Mouse (Mus musculus) gonadal fat pad, adult 2 months (tissue): ENCODE measurements around the gene Kdm2b. TPM values are rescaled to one million over a fixed set of nuclear protein-coding genes. Genes with fewer than 3 reads are reported as not detected.

Experiments
- DNase-seq: peaks from one replicate; pipeline ENCODE4 v3.0.0-alpha.2; 2012; ENCODE audit warnings: low read depth
- polyA plus RNA-seq: library from polyadenylated mRNA; depleted of rRNA; stranded (reverse); fragments of >200 nt; gene quantifications from 2 replicates; pipeline ENCODE4 v1.2.3, GENCODE M21; 2012

Gene Kdm2b
- polyA plus RNA-seq, 1 experiment = 18.0 TPM

GRCm38 (mm10) chr5:122894007-122894637 is 95.5 kb downstream of the Kdm2b start:
- DNase-seq = no peak

GRCm38 (mm10) chr5:122893270-122893669 is 96.4 kb downstream of the Kdm2b start:
- DNase-seq = no peak

- DNase-seq = no peak
Observed at GRCm38 (mm10) chr5:122890396-122890795, 99.2 kb downstream of the Kdm2b start.

- no peak for DNase-seq
Observed at GRCm38 (mm10) chr5:122888612-122889214, 100.9 kb downstream of the Kdm2b start.

- no peak for DNase-seq
Observed at GRCm38 (mm10) chr5:122887926-122888611, 101.6 kb downstream of the Kdm2b start.

GRCm38 (mm10) chr5:122887033-122887432 is 102.6 kb downstream of the Kdm2b start:
- no peak for DNase-seq

- peak; percentile 97 for DNase-seq
Observed at GRCm38 (mm10) chr5:122884594-122885348, 104.9 kb downstream of the Kdm2b start.

GRCm38 (mm10) chr5:122883652-122884235 is 105.9 kb downstream of the Kdm2b start:
- no peak for DNase-seq

GRCm38 (mm10) chr5:122883237-122883636 is 106.4 kb downstream of the Kdm2b start:
- no peak for DNase-seq

- DNase-seq = peak; percentile 96
Observed at GRCm38 (mm10) chr5:122882256-122883050, 107.2 kb downstream of the Kdm2b start.

GRCm38 (mm10) chr5:122881313-122881712 is 108.3 kb downstream of the Kdm2b start:
- DNase-seq = no peak

- no peak for DNase-seq
Observed at GRCm38 (mm10) chr5:122880241-122880980, 109.2 kb downstream of the Kdm2b start.

GRCm38 (mm10) chr5:122876671-122877070 is 113.0 kb downstream of the Kdm2b start:
- DNase-seq = no peak

- no peak for DNase-seq
Observed at GRCm38 (mm10) chr5:122874359-122874758, 115.3 kb downstream of the Kdm2b start.

GRCm38 (mm10) chr5:122873573-122873972 is 116.0 kb downstream of the Kdm2b start:
- DNase-seq = peak; percentile 96

GRCm38 (mm10) chr5:122872626-122873025 is 117.0 kb downstream of the Kdm2b start:
- no peak for DNase-seq

GRCm38 (mm10) chr5:122863053-122863452 is 126.6 kb downstream of the Kdm2b start:
- DNase-seq = no peak

- DNase-seq = no peak
Observed at GRCm38 (mm10) chr5:122855858-122856257, 133.8 kb downstream of the Kdm2b start.

GRCm38 (mm10) chr5:122852611-122853010 is 137.0 kb downstream of the Kdm2b start:
- no peak for DNase-seq

GRCm38 (mm10) chr5:122850319-122851002 is 139.2 kb downstream of the Kdm2b start:
- no peak for DNase-seq
